Mouse (Mus musculus) heart, embryonic 11.5 days (tissue): ENCODE results near the gene Adora1. TPM values are rescaled to one million over a fixed set of nuclear protein-coding genes. Genes with fewer than 3 reads are reported as not detected.

Experiments used
- ATAC-seq: fragments of 200-750 bp; cut with Nextera tagmentation; replicated peaks from 2 replicates; pipeline ENCODE4 v1.8.0; 2017; ENCODE audit warnings: moderate library complexity; ENCODE audit not compliant: insufficient number of reproducible peaks, low FRiP score, low TSS enrichment
- H3K27ac ChIP-seq: fragments of 300-500 bp; sonication (generic); 2 replicates; pipeline ENCODE4 v1.5.1; 2014; ENCODE audit warnings: mild to moderate bottlenecking, low read depth, low read length
- H3K27me3 ChIP-seq: fragments of 300-500 bp; sonication (generic); 2 replicates; pipeline ENCODE4 v1.6.1; 2014; ENCODE audit warnings: mild to moderate bottlenecking, low read length, mixed read lengths; ENCODE audit not compliant: control insufficient read depth, insufficient read depth
- H3K36me3 ChIP-seq: fragments of 300-500 bp; sonication (generic); 2 replicates; pipeline ENCODE4 v1.6.1; 2014; ENCODE audit warnings: mild to moderate bottlenecking, low read length, moderate library complexity, mixed read lengths; ENCODE audit not compliant: control insufficient read depth, insufficient read depth
- H3K4me1 ChIP-seq: fragments of 300-500 bp; sonication (generic); 2 replicates; pipeline ENCODE4 v1.6.1; 2014; ENCODE audit warnings: low read length; ENCODE audit not compliant: control insufficient read depth, insufficient read depth
- H3K4me2 ChIP-seq: fragments of 300-500 bp; sonication (generic); 2 replicates; pipeline ENCODE4 v1.6.1; 2014; ENCODE audit warnings: mild to moderate bottlenecking, moderate library complexity
- H3K4me3 ChIP-seq: fragments of 300-500 bp; sonication (generic); 2 replicates; pipeline ENCODE4 v1.5.1; 2014; ENCODE audit warnings: low read depth, low read length
- H3K9ac ChIP-seq: fragments of 300-500 bp; sonication (generic); 2 replicates; pipeline ENCODE4 v1.6.1; 2014; ENCODE audit warnings: mild to moderate bottlenecking, low read depth, low read length, moderate library complexity
- H3K9me3 ChIP-seq: fragments of 300-500 bp; sonication (generic); replicated peaks from 2 replicates; pipeline ENCODE4 v1.6.1; 2016; ENCODE audit warnings: low read length; ENCODE audit not compliant: control insufficient read depth
- WGBS: fragments of 180-500 bp; shearing (Covaris S2); extraction: QIAGEN DNeasy Blood & Tissue Kit; methylation state at CpG from one replicate; pipeline ENCODE4 v1.1.7; 2014; ENCODE audit not compliant: insufficient replicate concordance; 5-methylcytosine and 5-hydroxymethylcytosine counted together
- polyA plus RNA-seq: library from polyadenylated mRNA; unstranded; fragments of >200 nt; fragmentation: Nextera tagmentation; extraction: Ambion mirVana; gene quantifications from 2 replicates; pipeline ENCODE4 v1.2.1, GENCODE M21; 2014

Adora1 gene
- polyA plus RNA-seq, 1 experiment from 2014 or later = 4.4 TPM

DNA sequence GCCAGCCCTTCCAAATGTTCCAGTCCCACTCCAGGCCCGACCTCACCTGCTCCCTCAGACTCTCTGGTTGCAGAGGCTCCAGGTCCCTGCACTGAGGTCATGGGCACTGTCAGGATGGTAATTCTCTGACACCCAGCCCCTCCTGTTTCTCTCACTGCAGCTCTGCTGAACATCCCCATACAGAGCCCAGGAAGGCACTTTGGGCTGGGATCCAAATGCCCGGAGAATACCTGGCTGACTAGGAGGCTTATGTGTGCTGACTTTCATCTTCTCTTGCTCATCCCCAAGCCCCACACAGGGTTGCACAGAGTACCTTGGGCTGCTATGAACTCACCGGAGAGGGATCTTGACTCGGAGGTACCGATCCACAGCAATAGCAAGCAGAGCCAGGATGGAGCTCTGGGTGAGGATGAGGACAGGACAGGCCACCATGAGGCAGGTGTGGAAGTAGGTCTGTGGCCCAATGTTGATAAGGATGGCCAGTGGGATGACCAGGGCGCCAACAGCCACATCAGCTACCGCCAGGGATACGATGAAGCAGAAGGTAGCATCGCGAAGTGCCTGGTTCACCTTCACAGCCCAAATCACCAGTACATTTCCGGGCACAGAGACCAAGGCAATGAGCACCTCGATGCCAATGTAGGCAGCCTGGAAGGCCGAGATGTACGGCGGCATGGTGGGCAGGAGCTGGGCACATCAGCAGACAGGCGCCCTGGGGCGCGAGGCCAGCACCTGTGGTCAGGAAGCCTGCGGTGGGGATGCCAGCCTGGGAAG, 1.4 kb downstream of the Adora1 start:
- H3K27me3 ChIP-seq = peaks cover 35% of the 10 kb centered on the region
- WGBS = 44% methylated on average over 19 of the region's 19 CpGs
- H3K4me3 ChIP-seq = peak overlapping the region; percentile 44
- peak overlapping the region; percentile 82 for H3K4me2 ChIP-seq
- H3K4me1 ChIP-seq = peaks cover 36% of the 10 kb centered on the region
- H3K27ac ChIP-seq = no peak overlapping the region
- no peaks in the 10 kb centered on the region for H3K36me3 ChIP-seq
- peak overlapping the region; percentile 22; the same call in 1 of the 2 replicates for H3K9ac ChIP-seq
- no peaks in the 10 kb centered on the region for H3K9me3 ChIP-seq
- ATAC-seq = no peak

DNA sequence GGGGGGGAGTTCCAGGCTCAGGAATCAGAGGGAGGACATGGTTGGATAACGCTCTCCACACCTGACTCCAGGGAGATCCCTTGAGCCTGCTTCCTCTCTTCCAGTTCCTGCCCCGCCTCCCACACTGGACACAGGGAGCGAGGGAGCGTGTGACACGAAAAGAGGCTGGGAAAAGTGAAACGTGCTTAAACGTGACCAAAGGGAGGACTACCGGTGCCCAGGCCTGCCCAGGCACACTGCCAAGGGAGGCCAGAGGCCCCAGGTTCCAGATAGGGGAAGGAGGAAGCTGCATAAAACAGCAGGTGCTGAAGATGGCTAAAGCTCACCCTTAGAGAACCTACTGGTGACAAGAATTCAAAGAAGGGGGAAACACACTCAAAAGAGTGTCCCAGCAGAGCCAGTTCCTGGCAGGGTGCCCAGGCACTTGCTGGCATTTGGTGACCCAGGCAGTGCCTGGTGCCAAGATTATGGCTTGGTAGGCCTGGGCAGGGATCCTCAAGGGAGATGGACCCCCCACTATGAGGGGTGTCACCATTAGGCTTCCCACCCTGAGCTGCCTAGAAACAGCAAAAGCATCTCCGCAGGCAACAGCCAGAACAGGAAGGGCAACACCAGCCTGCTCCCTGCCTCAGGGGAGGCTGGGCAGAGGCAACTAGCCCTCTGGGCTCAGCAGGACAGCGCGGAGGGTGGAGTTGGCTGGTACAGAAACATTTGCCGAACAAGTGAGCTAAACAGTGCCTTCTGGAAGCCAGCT, 2.3 kb downstream of the Adora1 start:
- 0 out of 2 replicates have a peak, but pooled peaks have one; percentile 1 for ATAC-seq
- H3K36me3 ChIP-seq = no peaks in the 10 kb centered on the region
- no peaks in the 10 kb centered on the region for H3K9me3 ChIP-seq
- peaks cover 36% of the 10 kb centered on the region for H3K4me1 ChIP-seq
- no peak overlapping the region for H3K27ac ChIP-seq
- H3K4me2 ChIP-seq = peak overlapping the region; percentile 82
- no peak overlapping the region for H3K4me3 ChIP-seq
- peaks cover 35% of the 10 kb centered on the region for H3K27me3 ChIP-seq
- WGBS = 46% methylated on average over 12 of the region's 12 CpGs
- peak overlapping the region; percentile 34; the same call in 1 of the 2 replicates for H3K9ac ChIP-seq

DNA sequence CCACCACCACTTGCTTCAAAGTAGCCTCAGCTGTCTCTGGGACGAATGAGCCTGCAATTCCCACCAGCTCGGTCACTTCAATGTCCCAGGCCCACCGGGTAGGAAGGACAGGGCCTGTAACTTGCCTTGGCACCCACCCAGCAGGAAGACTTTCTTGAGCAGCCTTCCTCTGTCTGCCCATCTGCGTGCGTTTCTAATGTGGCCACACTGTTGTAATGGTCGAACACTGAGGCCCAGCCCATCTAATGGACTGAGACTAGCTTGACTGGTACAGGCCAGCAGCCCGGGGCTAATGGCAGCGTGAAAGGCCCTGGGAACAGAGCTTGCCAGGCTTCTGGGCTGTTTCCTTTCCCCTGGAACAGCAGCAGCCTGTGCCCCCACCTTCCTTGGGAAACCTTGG, 2.9 kb downstream of the Adora1 start:
- no peaks in the 10 kb centered on the region for H3K36me3 ChIP-seq
- H3K27me3 ChIP-seq = peaks cover 35% of the 10 kb centered on the region
- H3K27ac ChIP-seq = no peak overlapping the region
- H3K4me1 ChIP-seq = peaks cover 36% of the 10 kb centered on the region
- WGBS = 73% methylated on average over 8 of the region's 8 CpGs
- no peak overlapping the region for H3K4me3 ChIP-seq
- peak overlapping the region; percentile 34; the same call in 1 of the 2 replicates for H3K9ac ChIP-seq
- H3K4me2 ChIP-seq = peak overlapping the region; percentile 82
- H3K9me3 ChIP-seq = no peaks in the 10 kb centered on the region
- no peak for ATAC-seq

DNA sequence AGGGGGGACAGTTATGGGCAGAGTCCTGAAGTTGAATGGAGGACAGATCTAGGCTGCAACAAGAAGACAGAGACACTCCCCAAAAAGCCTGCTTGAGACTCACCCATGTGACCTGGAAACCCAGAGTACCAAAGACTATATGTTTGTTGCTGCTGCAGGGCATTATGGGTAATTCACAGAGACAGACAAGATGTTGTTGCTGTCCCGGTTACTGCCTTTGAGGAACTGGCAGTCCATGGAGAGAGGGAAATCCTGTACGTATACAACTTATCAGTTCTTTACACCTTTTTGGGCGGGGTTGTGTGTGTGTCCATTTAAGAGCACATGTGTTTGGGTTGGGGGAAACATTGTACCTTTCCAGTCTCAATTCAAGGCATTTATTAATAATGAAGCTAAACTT, 3.5 kb downstream of the Adora1 start:
- no peaks in the 10 kb centered on the region for H3K36me3 ChIP-seq
- H3K27me3 ChIP-seq = peaks cover 30% of the 10 kb centered on the region
- no peak overlapping the region for H3K4me3 ChIP-seq
- H3K27ac ChIP-seq = no peak overlapping the region
- no peak overlapping the region for H3K4me2 ChIP-seq
- peaks cover 36% of the 10 kb centered on the region for H3K4me1 ChIP-seq
- no peak for ATAC-seq
- H3K9ac ChIP-seq = no peak overlapping the region
- WGBS = 60% methylated on average over 3 of the region's 3 CpGs
- H3K9me3 ChIP-seq = no peaks in the 10 kb centered on the region

DNA sequence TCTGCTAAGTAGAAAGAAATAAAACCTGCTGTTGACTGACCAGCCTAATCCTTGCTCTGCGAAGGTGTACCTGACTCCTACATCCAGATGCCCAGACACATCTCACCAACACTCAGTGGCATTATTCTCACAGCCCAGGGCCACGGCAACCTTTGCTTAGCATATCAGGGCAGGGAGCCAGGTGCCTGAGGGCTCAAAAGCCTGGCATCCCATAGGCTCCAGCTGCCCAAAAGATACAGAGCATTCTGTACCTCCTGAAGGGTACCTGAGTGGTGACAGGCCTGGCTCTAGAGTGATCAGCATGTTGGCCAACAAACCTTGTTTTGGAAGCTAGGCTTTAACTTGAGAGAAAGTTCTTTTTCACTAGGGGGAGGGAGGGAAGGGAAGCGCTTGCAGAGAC, 4.0 kb downstream of the Adora1 start:
- Histone ChIP-seq H3K9me3 (no peaks in the 10 kb centered on the region), H3K27ac (no peak overlapping the region), H3K4me2 (no peak overlapping the region), H3K4me3 (no peak overlapping the region), H3K36me3 (no peaks in the 10 kb centered on the region), H3K4me1 (peaks cover 35% of the 10 kb centered on the region), H3K9ac (no peak overlapping the region), H3K27me3 (peaks cover 27% of the 10 kb centered on the region)
- WGBS = 73% methylated on average over 3 of the region's 3 CpGs
- no peak for ATAC-seq

DNA sequence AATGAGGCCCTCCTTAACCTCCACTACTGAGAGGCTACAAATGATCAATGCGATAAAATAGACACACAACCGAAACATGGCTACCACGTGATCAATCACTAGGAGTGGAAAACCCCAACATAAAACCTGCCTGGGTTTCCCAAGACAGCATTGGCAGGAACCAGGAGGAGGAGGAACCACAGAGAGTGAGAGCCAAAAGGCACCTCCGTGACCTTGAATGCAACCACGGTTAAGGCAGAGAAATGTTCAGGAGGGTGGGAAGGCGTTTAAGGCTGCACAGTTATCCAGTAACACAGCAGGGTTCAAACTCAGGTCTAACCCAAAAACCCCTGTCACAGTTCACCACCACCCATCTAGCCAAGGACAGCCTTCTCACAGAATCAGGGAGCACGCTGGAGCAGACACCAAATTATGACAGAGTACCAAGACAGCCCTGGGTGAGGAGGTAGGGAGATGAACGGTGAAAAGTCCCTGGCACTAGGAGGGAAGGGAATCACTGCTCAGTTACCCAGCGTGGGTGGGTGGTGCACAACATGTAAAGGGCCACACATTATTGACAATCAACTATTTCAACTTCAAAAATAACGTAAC, 4.5 kb downstream of the Adora1 start:
- no peak overlapping the region for H3K9ac ChIP-seq
- peaks cover 22% of the 10 kb centered on the region for H3K27me3 ChIP-seq
- ATAC-seq = no peak
- H3K27ac ChIP-seq = no peak overlapping the region
- peaks cover 30% of the 10 kb centered on the region for H3K4me1 ChIP-seq
- H3K4me2 ChIP-seq = no peak overlapping the region
- H3K9me3 ChIP-seq = no peaks in the 10 kb centered on the region
- no peaks in the 10 kb centered on the region for H3K36me3 ChIP-seq
- 75% methylated on average over 10 of the region's 10 CpGs for WGBS
- no peak overlapping the region for H3K4me3 ChIP-seq

DNA sequence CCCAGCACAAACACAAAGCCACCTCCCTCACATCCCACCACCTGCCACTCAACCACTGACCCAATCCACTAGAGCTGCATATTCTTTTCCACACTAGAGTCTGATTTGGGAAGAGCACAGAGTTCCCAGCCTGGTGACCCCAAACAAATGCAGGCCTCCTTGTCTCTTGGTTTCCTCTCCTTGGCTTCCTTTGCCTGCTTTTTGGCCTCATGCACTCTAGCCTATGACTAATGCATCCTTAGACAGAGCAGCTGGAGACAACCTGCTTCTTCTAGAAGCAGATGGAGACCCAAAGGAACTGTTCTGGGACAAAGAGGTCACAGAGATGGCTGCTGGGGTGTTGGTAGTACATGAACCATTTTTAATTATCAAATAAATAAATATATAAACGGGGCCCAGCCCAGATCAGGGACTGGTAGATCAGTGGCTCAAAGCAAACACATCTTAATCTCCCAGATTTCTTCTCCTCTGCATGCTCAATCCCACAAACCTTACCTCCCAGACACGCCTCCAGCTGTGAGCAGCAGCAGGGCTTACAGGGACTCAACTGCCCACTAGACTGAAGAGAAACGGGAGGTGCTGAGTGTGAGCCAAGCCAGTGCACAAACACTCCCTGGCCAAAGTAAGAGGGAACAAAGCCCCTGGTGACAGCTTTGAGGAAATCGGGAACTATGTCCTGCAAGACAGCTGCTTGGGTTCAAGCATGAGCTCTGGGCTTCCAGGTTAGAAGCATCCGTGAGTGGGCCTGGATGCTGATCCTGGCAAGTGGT, 5.2 kb downstream of the Adora1 start:
- ATAC-seq = no peak
- Histone ChIP-seq H3K9ac (no peak overlapping the region), H3K27me3 (peaks cover 15% of the 10 kb centered on the region), H3K4me3 (no peak overlapping the region), H3K27ac (no peak overlapping the region), H3K36me3 (no peaks in the 10 kb centered on the region), H3K4me1 (peaks cover 26% of the 10 kb centered on the region), H3K4me2 (no peak overlapping the region), H3K9me3 (no peaks in the 10 kb centered on the region)
- WGBS = 54% methylated on average over 5 of the region's 5 CpGs

DNA sequence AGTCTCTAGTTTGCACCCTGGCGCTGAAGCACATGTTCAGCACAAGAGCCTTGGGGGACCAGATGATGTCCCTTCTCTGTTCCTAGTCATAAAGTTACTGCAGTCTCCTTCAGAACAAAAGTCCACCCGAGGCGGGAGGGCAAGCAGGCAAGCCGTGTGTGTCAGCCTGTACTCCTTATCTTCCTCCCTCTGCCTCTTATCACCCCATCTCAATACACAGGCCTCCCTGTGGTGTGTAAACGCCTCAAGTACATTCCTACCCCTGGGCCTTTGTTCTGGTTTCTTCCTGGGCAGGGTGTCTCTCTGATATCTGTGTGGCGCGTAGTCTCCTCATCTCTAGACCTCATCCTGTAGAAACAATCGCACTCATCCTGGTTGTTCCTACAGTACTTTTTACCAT, 8.5 kb downstream of the Adora1 start:
- no peaks in the 10 kb centered on the region for H3K36me3 ChIP-seq
- no peak overlapping the region for H3K27ac ChIP-seq
- H3K4me2 ChIP-seq = no peak overlapping the region
- H3K4me1 ChIP-seq = peaks cover 19% of the 10 kb centered on the region
- no peak for ATAC-seq
- 46% methylated on average over 8 of the region's 8 CpGs for WGBS
- H3K9me3 ChIP-seq = no peaks in the 10 kb centered on the region
- no peak overlapping the region for H3K4me3 ChIP-seq
- H3K27me3 ChIP-seq = no peaks in the 10 kb centered on the region
- no peak overlapping the region for H3K9ac ChIP-seq
